Mouse (Mus musculus) CH12.LX (cell line): Measurements from ENCODE around the gene Wdfy4. TPM values are rescaled to one million over a fixed set of nuclear protein-coding genes. Genes with fewer than 3 reads are reported as not detected.
A peak's percentile ranks its signal among the peaks of the same experiment; 100 is the strongest.

Source experiments
- DNase-seq: peaks from one replicate; pipeline ENCODE4 v3.0.0-alpha.2; 2013; ENCODE audit errors: extremely low read depth
- H3K27ac ChIP-seq: 2 replicates; pipeline ENCODE4 v1.5.1; 2012; ENCODE audit warnings: low read depth, mild to moderate bottlenecking, control low read depth, moderate library complexity; ENCODE audit not compliant: insufficient read depth
- H3K27me3 ChIP-seq: replicated peaks from 2 replicates; pipeline ENCODE3; 2012; ENCODE audit warnings: inconsistent platforms
- H3K36me3 ChIP-seq, 2 experiments: replicated peaks in 1 of 2; 2 replicates each; pipeline versions ENCODE3 to v1.6.1; 2012; ENCODE audit warnings: inconsistent platforms in 1 of 2, low read length in 1 of 2, mild to moderate bottlenecking in 1 of 2, mixed read lengths in 1 of 2, moderate library complexity in 1 of 2; ENCODE audit not compliant: control insufficient read depth in 1 of 2, insufficient read depth in 1 of 2
- H3K4me1 ChIP-seq, 2 experiments: 2 replicates each; pipeline ENCODE4 v1.6.1; 2012; ENCODE audit warnings: inconsistent platforms in 1 of 2, moderate library complexity in 1 of 2; ENCODE audit not compliant: insufficient read depth in 2 of 2, control insufficient read depth in 1 of 2
- H3K4me2 ChIP-seq: 2 replicates; pipeline ENCODE4 v1.6.1; 2012; ENCODE audit warnings: low read depth, mild to moderate bottlenecking, control low read depth; ENCODE audit not compliant: poor library complexity, insufficient read depth, severe bottlenecking
- H3K4me3 ChIP-seq, 3 experiments: fragments of 150-350 bp in 1 of 3; sonication (generic) in 1 of 3; replicated peaks in 1 of 3; 2 replicates each; pipeline versions ENCODE3 to v1.5.1; 2011 to 2012; ENCODE audit warnings: low read depth in 2 of 3, low read length in 2 of 3, mild to moderate bottlenecking in 2 of 3, moderate library complexity in 2 of 3, control low read depth in 1 of 3, improper control_type of control experiment in 1 of 3, inconsistent platforms in 1 of 3, mixed read lengths in 1 of 3; ENCODE audit not compliant: poor library complexity in 1 of 3
- H3K79me2 ChIP-seq: replicated peaks from 2 replicates; pipeline ENCODE4 v1.6.1; 2012; ENCODE audit warnings: mild to moderate bottlenecking, moderate library complexity; ENCODE audit not compliant: control insufficient read depth, poor library complexity, insufficient read depth, severe bottlenecking; ENCODE audit errors: extremely low read depth
- H3K9ac ChIP-seq: 2 replicates; pipeline ENCODE4 v1.6.1; 2012; ENCODE audit warnings: low read depth, mild to moderate bottlenecking, control low read depth, moderate library complexity; ENCODE audit not compliant: insufficient read depth
- H3K9me3 ChIP-seq: replicated peaks from 2 replicates; pipeline ENCODE3; 2012; ENCODE audit warnings: low read length, inconsistent platforms, mixed read lengths
- BHLHE40 ChIP-seq: IDR thresholded peaks from 2 replicates; pipeline ENCODE4 v1.6.1; 2011; ENCODE audit warnings: mild to moderate bottlenecking, low read depth, low read length, improper control_type of control experiment
- CHD1 ChIP-seq: IDR thresholded peaks from 2 replicates; pipeline ENCODE4 v1.6.1; 2012; ENCODE audit warnings: low read depth, low read length, improper control_type of control experiment, inconsistent platforms
- CHD2 ChIP-seq: IDR thresholded peaks from 2 replicates; pipeline ENCODE4 v1.6.1; 2011; ENCODE audit warnings: low read length, improper control_type of control experiment
- CTCF ChIP-seq, 2 experiments: IDR thresholded peaks in 1 of 2; conservative IDR thresholded peaks in 1 of 2; 2 replicates each; pipeline ENCODE4 v1.5.1; 2011 to 2012; ENCODE audit warnings: low read depth in 2 of 2, low read length in 2 of 2, improper control_type of control experiment in 1 of 2, inconsistent platforms in 1 of 2, mild to moderate bottlenecking in 1 of 2, moderate library complexity in 1 of 2
- E2F4 ChIP-seq: IDR thresholded peaks from 2 replicates; pipeline ENCODE4 v1.6.1; 2011; ENCODE audit warnings: low read depth, low read length, improper control_type of control experiment; ENCODE audit not compliant: insufficient replicate concordance
- ELF1 ChIP-seq: IDR thresholded peaks from 2 replicates; pipeline ENCODE4 v1.6.1; 2014; ENCODE audit warnings: low read depth, mild to moderate bottlenecking, inconsistent platforms, low read length, improper control_type of control experiment
- EP300 ChIP-seq: IDR thresholded peaks from 2 replicates; pipeline ENCODE4 v1.6.1; 2011; ENCODE audit warnings: low read length, improper control_type of control experiment
- ETS1 ChIP-seq: conservative IDR thresholded peaks from 2 replicates; pipeline ENCODE4 v1.6.1; 2012; ENCODE audit warnings: low read depth, mild to moderate bottlenecking, inconsistent platforms, low read length, improper control_type of control experiment, moderate library complexity
- GABPA ChIP-seq: IDR thresholded peaks from 2 replicates; pipeline ENCODE4 v1.6.1; 2012; ENCODE audit warnings: low read depth, low read length, improper control_type of control experiment, inconsistent platforms; ENCODE audit not compliant: insufficient replicate concordance
- HCFC1 ChIP-seq: IDR thresholded peaks from 2 replicates; pipeline ENCODE4 v1.6.1; 2012; ENCODE audit warnings: low read depth, mild to moderate bottlenecking, inconsistent platforms, low read length, improper control_type of control experiment
- IRF4 ChIP-seq: IDR thresholded peaks from 2 replicates; pipeline ENCODE4 v1.6.1; 2014; ENCODE audit warnings: low read depth, mild to moderate bottlenecking, inconsistent platforms, low read length, improper control_type of control experiment
- JUN ChIP-seq: IDR thresholded peaks from 2 replicates; pipeline ENCODE4 v1.6.1; 2011; ENCODE audit warnings: low read depth, mild to moderate bottlenecking, low read length, improper control_type of control experiment, moderate library complexity; ENCODE audit not compliant: insufficient read depth
- JUND ChIP-seq: conservative IDR thresholded peaks from 2 replicates; pipeline ENCODE4 v1.6.1; 2011; ENCODE audit warnings: low read depth, low read length, improper control_type of control experiment
- KAT2A ChIP-seq: IDR thresholded peaks from 2 replicates; pipeline ENCODE4 v1.6.1; 2012; ENCODE audit warnings: low read length, improper control_type of control experiment, inconsistent platforms; ENCODE audit not compliant: insufficient replicate concordance
- MAFK ChIP-seq: IDR thresholded peaks from 2 replicates; pipeline ENCODE4 v1.6.1; 2011; ENCODE audit warnings: low read length, improper control_type of control experiment; ENCODE audit not compliant: insufficient replicate concordance
- MAX ChIP-seq: IDR thresholded peaks from 2 replicates; pipeline ENCODE4 v1.6.1; 2011; ENCODE audit warnings: low read length, improper control_type of control experiment
- MAZ ChIP-seq: IDR thresholded peaks from 2 replicates; pipeline ENCODE4 v1.6.1; 2012; ENCODE audit warnings: low read depth, mild to moderate bottlenecking, inconsistent platforms, low read length, improper control_type of control experiment, moderate library complexity
- MEF2A ChIP-seq: IDR thresholded peaks from 2 replicates; pipeline ENCODE4 v1.6.1; 2014; ENCODE audit warnings: low read depth, mild to moderate bottlenecking, inconsistent platforms, low read length, improper control_type of control experiment, borderline replicate concordance
- MXI1 ChIP-seq: IDR thresholded peaks from 2 replicates; pipeline ENCODE4 v1.6.1; 2011; ENCODE audit warnings: mild to moderate bottlenecking, low read depth, low read length, improper control_type of control experiment
- MYC ChIP-seq: IDR thresholded peaks from 2 replicates; pipeline ENCODE4 v1.6.1; 2011; ENCODE audit warnings: low read depth, mild to moderate bottlenecking, improper control_type of control experiment, low read length
- NELFE ChIP-seq: IDR thresholded peaks from 2 replicates; pipeline ENCODE4 v1.6.1; 2011; ENCODE audit warnings: low read depth, low read length, improper control_type of control experiment
- NRF1 ChIP-seq: IDR thresholded peaks from 2 replicates; pipeline ENCODE4 v1.6.1; 2014; ENCODE audit warnings: low read depth, mild to moderate bottlenecking, inconsistent platforms, low read length, improper control_type of control experiment, moderate library complexity
- PAX5 ChIP-seq: IDR thresholded peaks from 2 replicates; pipeline ENCODE4 v1.6.1; 2012; ENCODE audit warnings: low read length, inconsistent platforms, mixed read lengths
- POLR2A ChIP-seq: IDR thresholded peaks from 2 replicates; pipeline ENCODE4 v1.6.1; 2011; ENCODE audit warnings: low read depth, mild to moderate bottlenecking, improper control_type of control experiment, low read length
- POLR2AphosphoS2 ChIP-seq: IDR thresholded peaks from 2 replicates; pipeline ENCODE4 v1.6.1; 2011; ENCODE audit warnings: low read depth, low read length, improper control_type of control experiment
- RAD21 ChIP-seq: IDR thresholded peaks from 2 replicates; pipeline ENCODE4 v1.6.1; 2011; ENCODE audit warnings: low read depth, mild to moderate bottlenecking, low read length, improper control_type of control experiment, moderate library complexity
- RCOR1 ChIP-seq: conservative IDR thresholded peaks from 2 replicates; pipeline ENCODE4 v1.6.1; 2012; ENCODE audit warnings: low read depth, mild to moderate bottlenecking, inconsistent platforms, low read length, improper control_type of control experiment
- SIN3A ChIP-seq: IDR thresholded peaks from 2 replicates; pipeline ENCODE4 v1.6.1; 2012; ENCODE audit warnings: low read length, improper control_type of control experiment, inconsistent platforms
- SMC3 ChIP-seq: IDR thresholded peaks from 2 replicates; pipeline ENCODE4 v1.6.1; 2011; ENCODE audit warnings: low read depth, low read length, improper control_type of control experiment
- TBP ChIP-seq: conservative IDR thresholded peaks from 2 replicates; pipeline ENCODE4 v1.6.1; 2011; ENCODE audit warnings: low read depth, low read length, improper control_type of control experiment
- TCF12 ChIP-seq: IDR thresholded peaks from 2 replicates; pipeline ENCODE4 v1.6.1; 2014; ENCODE audit warnings: low read depth, mild to moderate bottlenecking, inconsistent platforms, low read length, improper control_type of control experiment
- UBTF ChIP-seq: IDR thresholded peaks from 2 replicates; pipeline ENCODE4 v1.6.1; 2012; ENCODE audit warnings: low read depth, mild to moderate bottlenecking, inconsistent platforms, low read length, improper control_type of control experiment, moderate library complexity
- USF1 ChIP-seq: IDR thresholded peaks from 2 replicates; pipeline ENCODE4 v1.6.1; 2014; ENCODE audit warnings: low read depth, mild to moderate bottlenecking, inconsistent platforms, low read length, improper control_type of control experiment
- USF2 ChIP-seq: conservative IDR thresholded peaks from 2 replicates; pipeline ENCODE4 v1.6.1; 2011; ENCODE audit warnings: low read depth, low read length, improper control_type of control experiment
- ZC3H11A ChIP-seq: IDR thresholded peaks from 2 replicates; pipeline ENCODE4 v1.6.1; 2012; ENCODE audit warnings: low read depth, mild to moderate bottlenecking, inconsistent platforms, low read length, improper control_type of control experiment
- ZKSCAN1 ChIP-seq: IDR thresholded peaks from 2 replicates; pipeline ENCODE4 v1.6.1; 2012; ENCODE audit warnings: low read depth, inconsistent platforms, low read length, improper control_type of control experiment, borderline replicate concordance
- ZMIZ1 ChIP-seq: IDR thresholded peaks from 2 replicates; pipeline ENCODE4 v1.6.1; 2012; ENCODE audit warnings: low read depth, mild to moderate bottlenecking, inconsistent platforms, low read length, improper control_type of control experiment
- ZNF384 ChIP-seq: IDR thresholded peaks from 2 replicates; pipeline ENCODE4 v1.6.1; 2012; ENCODE audit warnings: low read depth, low read length, improper control_type of control experiment, inconsistent platforms
- dilution Hi-C: fragments of 300-500 bp; cut with MboI; formaldehyde crosslinking; loops from 2 replicates; pipeline ENCODE4 v1.14.3; 2020; ENCODE audit warnings: low sequenced_read_pairs; ENCODE audit not compliant: extremely low pct_unique_long_range_greater_than_20kb, extremely low pct_ligation_motif_present
- in situ Hi-C: fragments of 300-500 bp; cut with MboI; formaldehyde crosslinking; loops from 3 replicates; pipeline ENCODE4 v1.14.3; 2019; ENCODE audit warnings: low sequenced_read_pairs, low pct_ligation_motif_present, low pct_unique_long_range_greater_than_20kb, mixed read lengths
- polyA plus RNA-seq: library from polyadenylated mRNA; unstranded; fragments of >175 nt; gene quantifications from 2 replicates; pipeline ENCODE4 v1.2.1, GENCODE M21; 2012; ENCODE audit warnings: low read depth; ENCODE audit not compliant: insufficient read length
- total RNA-seq, 2 experiments: library from RNA; depleted of rRNA; stranded (reverse); fragments of 300-350 nt in 1 of 2; fragments of >200 nt in 1 of 2; gene quantifications; 2 replicates each; pipeline ENCODE4 v1.2.3; 2012 to 2014

Gene Wdfy4
- total and polyA plus RNA-seq, 3 experiments, result 56.0 to 140 (median 115) TPM

GRCm38 (mm10) chr14:33230672-33231071, 45.4 kb upstream of the Wdfy4 start:
- H3K9me3 ChIP-seq, result no peaks in the 10 kb centered on the region
- in situ Hi-C loops (no loop called here), dilution Hi-C loops (no loop called here)
- peaks cover 22 to 52% of the 10 kb centered on the region in 2 experiments for H3K4me1 ChIP-seq
- DNase-seq, result peak; percentile 73
- H3K4me2 ChIP-seq, result peak overlapping the region; percentile 70
- no peak overlapping the region for H3K4me3 ChIP-seq
- no peak overlapping the region for H3K9ac ChIP-seq
- no peak overlapping the region for H3K27ac ChIP-seq
- no peak for TF ChIP-seq MYC
- no peak for TF ChIP-seq GABPA
- no peak for TF ChIP-seq BHLHE40
- TF ChIP-seq MXI1, result no peak
- TF ChIP-seq NELFE, result no peak
- no peak for TF ChIP-seq ZMIZ1
- no peak for TF ChIP-seq ZNF384
- no peak for TF ChIP-seq ZC3H11A
- no peak for TF ChIP-seq PAX5
- peak; percentile 78 for TF ChIP-seq EP300
- peak; percentile 49 for TF ChIP-seq JUN
- TF ChIP-seq KAT2A, result no peak
- TF ChIP-seq UBTF, result no peak
- TF ChIP-seq ETS1, result peak; percentile 87
- 0 out of 2 replicates have a peak, but pooled peaks have one; percentile 56 for TF ChIP-seq SIN3A
- TF ChIP-seq MAX, result no peak
- TF ChIP-seq USF2, result no peak
- TF ChIP-seq NRF1, result no peak
- TF ChIP-seq USF1, result no peak
- no peak for TF ChIP-seq CHD2
- TF ChIP-seq ZKSCAN1, result no peak
- peak; percentile 81 for TF ChIP-seq JUND
- no peak for TF ChIP-seq CTCF (conservative IDR thresholded peaks at IDR 0.05 in 1 of 2, IDR thresholded peaks at IDR 0.05 in 1 of 2; ENCODE audit: low read depth in 2 of 2, low read length in 2 of 2)
- no peak; the same call in 1 of the 2 replicates for TF ChIP-seq RAD21
- peak; percentile 76 for TF ChIP-seq IRF4
- TF ChIP-seq SMC3, result no peak
- TF ChIP-seq ELF1, result no peak
- no peak for TF ChIP-seq TBP
- no peak for TF ChIP-seq POLR2AphosphoS2
- no peak; the same call in 1 of the 2 replicates for TF ChIP-seq MAFK
- peak; percentile 61; the same call in 1 of the 2 replicates for TF ChIP-seq MAZ
- TF ChIP-seq POLR2A, result no peak
- TF ChIP-seq RCOR1, result no peak
- no peak for TF ChIP-seq CHD1
- peak; percentile 57 for TF ChIP-seq TCF12
- no peak for TF ChIP-seq E2F4
- TF ChIP-seq MEF2A, result no peak
- TF ChIP-seq HCFC1, result peak; percentile 30; the same call in 1 of the 2 replicates
- no peaks in the 10 kb centered on the region for H3K36me3 ChIP-seq
- no peaks in the 10 kb centered on the region for H3K79me2 ChIP-seq
- peaks cover 5% of the 10 kb centered on the region for H3K27me3 ChIP-seq
